Mouse (Mus musculus) brain, embryonic 14.5 days (tissue): ENCODE results near the gene Arhgap21.

ENCODE experiments used
- CTCF ChIP-seq: fragments of 200-500 bp; IDR thresholded peaks from 2 replicates; pipeline ENCODE4 v1.5.1; 2012; ENCODE audit warnings: inconsistent platforms, mild to moderate bottlenecking, moderate library complexity, borderline replicate concordance; ENCODE audit not compliant: insufficient read depth, insufficient read length; ENCODE audit errors: extremely low read depth
- POLR2A ChIP-seq: fragments of 200-500 bp; IDR thresholded peaks from 2 replicates; pipeline ENCODE4 v1.6.1; 2012; ENCODE audit warnings: mild to moderate bottlenecking, inconsistent platforms, borderline replicate concordance; ENCODE audit not compliant: poor library complexity, insufficient read depth, insufficient read length, severe bottlenecking; ENCODE audit errors: extremely low read depth

DNA sequence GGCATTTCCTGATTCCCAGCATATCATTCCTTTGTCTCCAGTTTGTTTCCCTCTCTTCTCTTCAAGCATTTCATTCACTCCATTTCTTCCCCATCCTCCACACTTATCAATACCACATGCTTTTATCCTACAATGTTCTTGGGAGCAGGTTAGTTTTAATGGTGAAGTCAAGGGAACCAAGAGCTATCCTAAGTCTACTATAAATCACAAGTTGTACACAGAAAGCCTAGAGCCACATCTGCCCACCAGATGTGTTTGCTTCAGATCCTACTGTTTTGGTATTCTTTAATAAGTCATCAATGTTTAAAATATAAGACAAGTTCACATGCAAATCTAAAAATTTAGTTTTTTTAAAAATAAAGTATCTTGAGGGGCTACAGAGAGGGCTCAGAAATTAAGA is 27.6 kb downstream of the Arhgap21 start:
- TF ChIP-seq POLR2A (no peak), CTCF (no peak)
